Mouse (Mus musculus) bone marrow, adult 2 months (tissue): ENCODE measurements at regions not wholly inside any gene's neighbourhood (a gene's known extent, or its start where the extent isn't known, plus 50 kb on each side); places are given as distances from the start of the nearest gene placed in this dataset.

Source experiments
- CTCF ChIP-seq: fragments of 200-500 bp; IDR thresholded peaks from 2 replicates; pipeline ENCODE4 v1.5.1; 2011; ENCODE audit warnings: low read length, control low read depth; ENCODE audit not compliant: control insufficient read depth, insufficient read depth
- POLR2A ChIP-seq: fragments of 200-500 bp; IDR thresholded peaks from 2 replicates; pipeline ENCODE4 v1.6.1; 2011; ENCODE audit warnings: low read depth, mild to moderate bottlenecking, control low read depth, low read length, borderline replicate concordance; ENCODE audit not compliant: control insufficient read depth

DNA sequence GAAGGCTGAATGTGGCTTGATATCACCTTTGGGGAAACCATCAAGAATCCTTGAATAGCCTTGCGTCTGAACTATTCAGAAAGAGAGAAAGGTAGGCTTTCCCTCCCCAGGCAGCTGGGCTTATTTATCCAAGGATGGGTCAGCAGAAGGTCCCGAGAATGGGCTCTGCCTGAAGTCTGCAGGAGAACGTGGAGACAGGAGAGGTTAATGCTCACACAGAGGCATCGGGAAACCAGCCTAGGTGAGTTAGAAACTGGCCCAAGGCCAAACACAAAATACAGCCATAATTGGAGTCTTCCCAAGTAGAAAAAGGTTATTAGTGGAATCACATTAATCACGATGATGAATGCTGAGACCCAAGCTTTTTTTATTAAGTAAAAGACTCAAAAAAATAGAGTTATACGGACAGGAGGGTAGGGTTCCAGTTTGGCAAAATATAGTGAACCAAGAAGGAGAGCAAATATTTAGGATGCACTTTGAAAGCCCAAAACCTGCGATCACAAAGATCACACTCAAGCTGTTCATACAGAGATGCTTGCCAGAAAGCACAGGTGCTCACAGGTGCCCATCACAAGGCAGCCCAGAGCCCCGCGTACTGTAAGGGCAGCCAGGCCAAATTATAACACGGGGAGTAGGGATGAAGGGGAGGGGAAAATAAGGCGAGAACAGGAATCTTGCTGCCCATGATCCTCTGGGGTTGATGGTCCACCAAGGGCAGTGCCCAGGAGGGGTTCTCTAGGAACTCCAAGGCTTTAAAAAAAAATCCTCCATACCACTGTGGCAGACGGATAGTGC lies 189.3 kb downstream of the Utp18 start:
- TF ChIP-seq CTCF = no peak
- no peak for TF ChIP-seq POLR2A
